Mouse (Mus musculus): ENCODE measurements at regions not wholly inside any gene's neighbourhood (a gene's known extent, or its start where the extent isn't known, plus 50 kb on each side); places are given as distances from the start of the nearest gene placed in this dataset.

DNA sequence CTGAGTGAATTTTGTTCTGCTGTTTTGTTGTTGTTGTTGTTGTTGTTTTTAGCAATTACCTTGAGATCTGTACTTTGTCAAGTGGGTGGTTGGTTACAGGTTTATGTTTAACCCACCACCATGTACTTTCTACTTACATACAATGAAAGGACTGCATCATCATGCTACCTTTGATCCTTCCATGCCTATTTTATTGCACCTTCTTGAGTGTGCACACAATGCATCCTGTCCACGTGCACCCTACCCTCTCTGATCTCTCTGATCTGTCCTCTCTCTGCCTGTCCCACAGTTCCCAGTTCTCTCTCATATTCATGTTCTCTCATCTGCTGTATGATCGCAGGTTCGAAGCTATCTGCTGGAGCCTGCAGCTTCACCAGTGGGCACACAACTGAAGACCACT lies 59.9 kb upstream of the Gas1 start:
- no peak for DNase-seq (ENCODE audit: low spot score)

DNA sequence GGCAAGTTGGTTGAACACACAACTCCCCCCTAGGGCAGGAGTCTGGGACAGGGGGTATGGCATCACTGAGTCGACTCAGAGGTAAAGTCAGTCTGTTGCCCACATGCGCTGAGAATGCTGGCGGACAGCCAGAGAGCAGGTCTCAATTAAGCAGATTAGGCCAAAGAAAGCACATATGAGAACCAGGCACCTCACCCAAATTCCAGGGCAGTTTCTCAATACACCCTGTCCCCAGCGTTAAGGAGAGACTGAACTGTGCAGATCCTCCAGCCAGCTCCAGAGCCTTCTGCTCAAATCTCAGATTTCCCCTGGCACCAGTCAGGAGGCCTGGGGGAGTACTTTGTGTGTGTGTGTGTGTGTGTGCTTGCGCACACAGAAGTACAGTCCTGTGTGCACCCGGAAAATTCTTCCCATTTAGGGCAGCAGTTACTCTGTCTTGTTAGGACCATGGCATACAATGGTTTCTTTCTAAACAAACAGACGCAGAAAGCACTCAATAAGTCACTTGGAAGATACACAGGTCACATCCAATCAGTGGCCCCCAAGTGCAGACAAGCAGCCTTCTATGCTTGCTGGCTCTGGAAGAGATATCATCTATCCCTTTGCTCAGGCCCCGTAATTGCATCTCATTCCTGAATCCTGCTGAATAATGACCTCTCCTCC lies 65.4 kb upstream of the Gas1 start:
- DNase-seq (ENCODE audit: low spot score), result peak; percentile 64

DNA sequence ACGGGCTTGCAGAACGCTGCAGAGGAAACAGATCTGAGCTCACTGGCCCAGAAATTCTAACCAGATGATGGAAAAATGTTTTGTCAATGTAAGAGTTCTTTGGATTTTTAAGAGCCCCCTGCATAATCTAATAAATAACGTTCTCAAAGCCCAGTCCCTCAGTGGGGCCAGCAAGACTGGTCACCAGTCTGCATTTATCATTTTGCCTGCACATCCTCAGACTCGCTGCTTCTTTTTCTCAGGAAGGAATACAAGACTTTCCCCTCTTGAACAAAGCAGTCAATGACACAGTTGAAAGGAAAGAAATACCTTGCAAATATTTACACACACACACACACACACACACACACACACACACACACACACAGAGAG lies 65.9 kb upstream of the Gas1 start:
- DNase-seq (ENCODE audit: low spot score), result no peak

DNA sequence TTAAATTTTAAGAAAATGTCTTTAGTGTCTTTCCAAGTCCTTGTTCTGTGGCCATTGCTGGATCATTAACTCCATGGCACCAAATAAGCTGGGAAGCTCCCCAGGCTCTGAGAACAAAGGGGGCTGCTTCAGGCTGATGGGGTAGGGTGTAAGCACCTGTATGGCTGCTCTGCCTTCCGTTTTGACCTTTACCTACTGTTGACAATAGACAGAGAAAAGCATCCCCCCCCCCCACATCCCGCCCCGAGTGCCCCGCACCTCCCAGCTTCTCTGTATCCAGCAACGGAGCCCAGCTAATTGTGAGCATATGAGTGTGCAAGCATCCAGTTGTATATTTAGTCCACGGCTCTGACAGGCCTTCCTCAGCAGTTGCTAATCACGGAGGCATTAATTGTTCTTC lies 78.0 kb upstream of the Gas1 start:
- DNase-seq (ENCODE audit: low spot score), result no peak

DNA sequence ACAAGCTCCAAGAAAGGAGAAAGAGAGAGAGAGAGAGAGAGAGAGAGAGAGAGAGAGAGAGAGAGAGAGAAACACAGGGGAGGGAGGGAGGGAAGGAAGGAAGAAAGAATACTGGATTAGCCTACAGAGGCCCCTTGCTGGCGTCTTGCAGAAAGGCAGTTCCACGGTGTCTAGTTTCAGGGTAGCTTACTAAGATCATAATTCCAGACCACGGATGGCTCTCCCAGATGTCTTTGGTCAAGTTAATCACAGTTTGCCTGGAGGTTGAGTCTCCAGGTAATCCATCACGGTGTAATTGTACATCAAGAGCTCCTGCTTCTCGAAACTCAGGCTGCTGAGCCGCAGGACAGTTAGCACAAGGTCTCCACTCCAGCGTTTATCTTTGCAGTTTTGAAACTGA lies 78.5 kb upstream of the Gas1 start:
- DNase-seq (ENCODE audit: low spot score), result peak; percentile 80

DNA sequence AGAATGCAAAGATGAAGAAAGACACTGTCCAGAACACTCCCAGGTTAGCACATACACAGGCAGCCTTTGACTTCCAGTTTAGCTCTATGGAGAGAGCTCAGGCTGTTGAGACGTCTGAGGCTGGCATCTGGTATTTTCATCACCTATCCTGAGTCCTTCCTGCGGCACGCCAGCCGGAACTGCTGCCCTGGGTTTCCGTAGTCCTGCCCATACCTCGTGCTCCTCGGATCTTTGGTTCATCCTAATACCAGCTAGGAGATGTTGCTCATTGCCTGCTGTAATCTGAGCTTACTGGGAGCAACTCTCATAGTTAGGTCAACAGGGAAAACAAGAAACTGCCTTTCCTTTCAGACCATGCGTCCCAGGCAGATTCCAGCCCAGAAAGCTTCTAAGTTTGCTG lies 79.8 kb upstream of the Gas1 start:
- DNase-seq (ENCODE audit: low spot score), result peak; percentile 44

DNA sequence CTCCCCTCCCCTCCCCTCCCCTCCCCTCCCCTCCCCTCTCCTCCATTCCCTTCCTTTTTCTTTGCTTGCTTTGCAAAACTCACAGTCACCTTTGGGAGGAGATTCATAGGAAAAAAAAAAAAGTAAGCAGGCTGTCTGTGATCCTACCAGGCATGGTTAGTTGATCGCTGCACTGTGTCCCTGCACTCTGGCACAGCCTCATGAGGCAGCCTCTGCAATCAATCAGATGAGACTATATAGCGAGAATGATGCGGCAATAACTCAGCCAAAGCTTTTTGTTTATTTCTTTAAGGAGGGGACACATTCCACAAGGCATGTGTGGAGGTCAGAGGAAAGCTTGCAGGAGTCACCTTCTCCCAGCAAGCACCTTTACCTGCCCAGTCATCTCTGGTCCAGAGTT lies 80.7 kb upstream of the Gas1 start:
- peak; percentile 57 for DNase-seq (ENCODE audit: low spot score)

GRCm38 (mm10) chr13:60262449-60263028 lies 85.4 kb upstream of the Gas1 start:
- DNase-seq (ENCODE audit: low spot score), result no peak

DNA sequence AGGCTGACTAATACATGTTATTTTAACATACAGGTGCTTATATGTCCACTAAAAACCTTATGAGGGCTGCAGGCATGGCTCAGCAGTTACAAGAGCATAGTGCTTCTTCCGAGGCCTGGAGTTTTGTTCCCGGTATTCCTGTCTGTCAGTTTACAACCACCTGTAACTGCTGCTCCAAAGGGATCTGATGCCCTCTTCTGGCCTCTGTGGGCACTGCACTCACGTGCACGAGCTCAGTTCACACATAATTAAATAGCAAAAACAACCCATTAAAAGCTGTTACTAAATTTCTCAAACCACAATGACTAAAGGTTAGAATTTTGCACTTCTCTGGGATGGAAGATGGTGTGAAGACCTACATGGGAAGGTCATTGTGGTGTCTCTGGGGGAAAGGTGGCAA lies 87.3 kb upstream of the Gas1 start:
- no peak for DNase-seq (ENCODE audit: low spot score)

DNA sequence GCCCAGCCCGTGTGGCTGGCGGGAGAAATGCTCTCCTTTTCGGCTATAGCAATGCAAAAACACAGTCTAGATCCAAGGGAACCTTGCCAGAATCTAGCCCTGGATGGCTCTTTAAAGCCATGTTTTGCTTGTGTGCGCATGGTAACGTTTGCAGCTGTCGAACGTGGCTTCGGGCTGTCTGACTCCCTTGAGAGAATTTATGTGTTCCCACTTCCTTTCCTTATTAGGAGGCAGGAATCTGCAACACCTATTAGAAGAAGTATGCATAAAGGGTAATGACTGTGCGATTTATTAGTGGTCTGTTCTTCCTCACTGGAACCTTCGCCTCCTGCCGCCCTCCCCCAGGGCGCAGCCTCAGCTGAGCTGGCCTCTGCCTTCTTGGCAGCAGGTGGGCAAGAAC lies 90.4 kb upstream of the Gas1 start:
- DNase-seq (ENCODE audit: low spot score), result peak; percentile 61

- no peak for DNase-seq (ENCODE audit: low spot score)
Observed at GRCm38 (mm10) chr13:60268256-60268655, 91.1 kb upstream of the Gas1 start.

DNA sequence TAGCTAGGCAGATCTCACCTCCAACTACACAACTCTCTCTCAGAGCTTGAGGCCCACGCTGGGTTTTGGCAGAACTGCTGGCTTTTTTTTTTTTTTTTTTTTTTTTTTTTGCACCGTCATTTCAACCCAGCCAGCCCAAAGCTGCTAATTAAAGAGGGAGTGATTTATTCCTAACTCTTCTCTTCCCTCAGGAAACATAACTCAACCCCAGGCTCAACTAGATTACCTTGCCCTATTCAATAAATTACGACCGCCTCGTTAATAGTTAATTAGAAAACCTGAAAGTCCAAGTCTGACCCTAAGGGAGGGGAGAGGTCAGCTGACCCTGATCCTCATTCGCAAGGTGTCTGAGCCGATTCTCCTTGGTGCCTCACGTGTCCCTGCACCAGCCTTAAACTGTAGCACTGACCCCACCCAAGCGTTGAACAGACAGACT lies 92.3 kb upstream of the Gas1 start:
- peak; percentile 43 for DNase-seq (ENCODE audit: low spot score)

GRCm38 (mm10) chr13:60270526-60270925 lies 93.4 kb upstream of the Gas1 start:
- DNase-seq (ENCODE audit: low spot score), result no peak

DNA sequence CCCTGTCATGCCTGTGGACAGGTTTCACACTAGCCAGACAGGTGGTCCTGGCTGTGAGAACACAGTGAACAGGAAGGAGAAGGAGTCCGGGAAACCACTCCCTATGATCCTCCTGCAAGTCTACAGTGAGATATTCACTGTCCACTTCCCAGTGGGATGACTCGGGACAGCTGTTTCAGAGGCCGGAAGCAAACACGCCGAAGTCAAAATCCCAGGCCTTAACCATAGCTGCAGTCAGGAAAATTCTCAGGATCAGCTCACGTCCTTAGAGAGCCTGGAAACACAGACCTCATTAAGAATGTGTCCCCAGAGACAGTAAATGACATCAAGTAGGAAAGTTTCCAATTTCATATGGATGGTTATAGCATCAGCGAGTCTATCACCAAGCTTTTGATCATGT lies 96.2 kb upstream of the Gas1 start:
- no peak for DNase-seq (ENCODE audit: low spot score)

- DNase-seq (ENCODE audit: low spot score), result no peak
Observed at GRCm38 (mm10) chr13:60282543-60283251, 105.5 kb upstream of the Gas1 start.

DNA sequence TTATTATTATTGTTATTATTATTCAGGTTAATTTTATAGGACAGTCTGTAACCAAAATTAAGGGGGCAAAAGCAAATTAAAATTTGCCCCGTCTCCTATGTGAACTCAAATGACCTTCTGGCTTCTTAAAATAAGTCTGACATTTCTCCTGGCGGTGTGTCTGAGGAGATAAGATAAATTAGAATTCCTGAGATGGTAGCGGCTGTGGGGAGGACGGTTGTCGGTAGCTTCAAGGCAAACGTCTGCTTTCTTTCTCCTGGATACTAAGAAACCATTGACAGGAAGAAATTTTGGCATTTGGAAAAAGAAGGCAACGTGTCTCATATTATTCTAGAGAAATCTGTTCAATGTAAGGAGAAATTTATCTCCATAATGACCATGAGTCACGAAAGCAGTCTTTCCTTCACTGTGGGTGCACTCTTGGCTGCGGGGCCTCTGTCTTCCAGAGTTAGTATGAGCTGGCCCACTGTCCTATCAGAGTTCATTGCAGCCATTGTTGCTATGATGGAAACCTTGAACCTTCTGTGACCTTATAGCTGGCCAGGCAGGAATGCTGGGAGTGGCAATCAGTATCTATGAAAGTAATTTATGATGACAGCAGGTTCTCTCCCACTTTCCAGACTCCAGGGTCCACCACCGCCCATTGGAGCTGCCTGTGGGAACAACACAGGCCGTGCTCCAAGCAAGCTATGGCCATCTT lies 109.5 kb upstream of the Gas1 start:
- DNase-seq (ENCODE audit: low spot score), result peak; percentile 37

- DNase-seq (ENCODE audit: low spot score), result no peak
Observed at GRCm38 (mm10) chr13:60289650-60290049, 112.5 kb upstream of the Gas1 start.

- DNase-seq (ENCODE audit: low spot score), result no peak
Observed at GRCm38 (mm10) chr13:60290820-60291219, 113.7 kb upstream of the Gas1 start.

DNA sequence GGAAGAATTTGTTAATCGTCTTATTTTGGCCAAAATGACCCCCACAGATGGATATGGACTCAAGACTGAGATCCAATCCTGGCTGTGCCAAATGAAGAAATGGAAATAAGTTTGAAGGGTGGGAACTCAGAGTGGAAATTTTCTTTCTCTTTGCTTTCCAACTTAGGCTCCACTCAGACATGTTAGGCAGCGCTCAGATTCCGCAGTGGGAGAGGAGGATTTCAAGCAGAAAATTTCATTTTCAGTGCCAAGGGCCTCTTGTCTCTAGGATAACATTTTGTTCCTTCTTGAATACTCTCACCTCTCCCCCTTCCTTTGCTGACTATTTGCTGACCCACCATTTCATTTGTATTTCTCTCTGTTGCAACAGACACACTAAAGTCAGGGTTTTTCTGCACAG lies 114.2 kb upstream of the Gas1 start:
- DNase-seq (ENCODE audit: low spot score), result no peak

GRCm38 (mm10) chr13:60296201-60296895 lies 119.2 kb upstream of the Gas1 start:
- peak; percentile 52 for DNase-seq (ENCODE audit: low spot score)

DNA sequence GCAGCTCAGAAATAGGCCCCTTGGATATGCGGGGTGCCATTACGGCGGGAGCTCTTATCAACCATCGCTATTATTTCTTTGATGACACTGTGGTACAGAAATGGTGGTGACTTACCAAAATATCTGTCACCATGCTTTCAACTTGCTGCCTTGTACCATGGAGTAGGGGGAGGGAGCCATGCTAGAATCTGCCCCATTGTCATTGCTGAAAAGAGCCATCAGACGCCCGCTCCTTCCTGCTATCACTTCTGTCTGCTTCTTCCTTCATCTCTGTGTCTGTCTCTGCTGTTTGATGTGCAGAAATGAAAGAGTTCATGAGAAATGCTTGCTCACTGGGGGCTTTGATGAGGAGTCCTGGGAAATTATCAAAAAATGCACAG lies 119.7 kb upstream of the Gas1 start:
- DNase-seq (ENCODE audit: low spot score), result no peak

DNA sequence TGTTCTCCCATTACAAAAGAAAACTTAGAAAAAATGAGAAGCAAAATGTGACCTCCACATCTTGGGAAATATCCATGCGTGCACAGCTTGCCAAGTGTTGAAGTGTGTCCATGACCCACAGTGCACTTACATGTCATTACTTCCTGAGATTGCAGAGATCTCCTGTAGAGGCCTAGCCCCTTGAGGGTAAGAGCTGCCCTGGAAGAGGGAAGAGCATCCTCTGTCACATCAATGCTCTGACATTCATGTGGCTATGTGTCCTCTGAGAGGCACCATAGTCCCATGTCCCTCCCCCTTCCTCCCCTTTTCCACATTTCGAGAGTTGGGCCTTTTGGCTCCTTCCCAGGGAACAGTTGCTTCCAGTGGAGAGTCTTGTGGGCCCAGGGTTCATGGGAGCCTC lies 121.4 kb upstream of the Gas1 start:
- no peak for DNase-seq (ENCODE audit: low spot score)

Data from embryo, embryonic 10.5 days (tissue).